Mouse (Mus musculus) left cerebral cortex, adult 9 months (tissue): ENCODE measurements at regions not wholly inside any gene's neighbourhood (a gene's known extent, or its start where the extent isn't known, plus 50 kb on each side); places are given as distances from the start of the nearest gene placed in this dataset.

ENCODE experiments used
- DNase-seq, 2 experiments: peaks; one replicate each; pipeline ENCODE4 v3.0.0; 2022; ENCODE audit warnings: low spot score in 2 of 2

DNA sequence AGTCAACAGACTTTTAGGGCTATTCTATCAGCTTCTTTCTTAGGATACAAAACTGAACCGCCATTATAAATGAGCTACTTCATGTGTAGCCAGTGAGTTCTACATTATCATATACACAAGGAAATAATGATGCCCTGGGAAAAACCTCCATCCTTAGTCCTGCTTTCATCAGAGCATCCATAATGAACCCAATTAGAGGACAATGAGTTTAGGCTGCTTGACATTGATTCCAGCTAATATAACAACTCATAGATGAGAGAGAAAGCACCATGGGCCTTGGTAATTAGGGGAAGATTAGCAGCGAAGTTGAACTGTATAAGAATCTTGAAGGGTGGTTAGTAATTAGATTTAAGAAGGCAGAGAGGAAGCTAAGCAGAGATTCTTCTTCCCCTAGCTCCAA lies 405.7 kb downstream of the Ipmk start:
- no peak for DNase-seq

DNA sequence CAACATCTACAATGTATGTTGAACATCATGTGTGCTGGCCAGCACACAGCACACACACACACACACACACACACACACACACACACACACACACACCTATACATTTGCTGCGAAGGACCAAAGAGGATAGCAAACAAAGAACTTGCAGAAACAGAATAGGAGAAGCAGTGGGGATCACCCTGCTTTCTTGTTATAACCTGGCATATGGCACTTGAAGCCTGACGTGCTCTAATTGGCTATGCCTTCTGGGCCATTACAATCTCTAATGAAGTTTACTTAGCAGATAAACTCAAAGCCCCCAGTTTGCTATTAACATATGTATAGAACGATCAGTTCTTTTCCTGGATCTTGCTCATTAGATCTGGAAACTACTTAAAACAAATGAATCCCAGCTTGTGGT lies 407.2 kb downstream of the Ipmk start:
- no peak for DNase-seq

DNA sequence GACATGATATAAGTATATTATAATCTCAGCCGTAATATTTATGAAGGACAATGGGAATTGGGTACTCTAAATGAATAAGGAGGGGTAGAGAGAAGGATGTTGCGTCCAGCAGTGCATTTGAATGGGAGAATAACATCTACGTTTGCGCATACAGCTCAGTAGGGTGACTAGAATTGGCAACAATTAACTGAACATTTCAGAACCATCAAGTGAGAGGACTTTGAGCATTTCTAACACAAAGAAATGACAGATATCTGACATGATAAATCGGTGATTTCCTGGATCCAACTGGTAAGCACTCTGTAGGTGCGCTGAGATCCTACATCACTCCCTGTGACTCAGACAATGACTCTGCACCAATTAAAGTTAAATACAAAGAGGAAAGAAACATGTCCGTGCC lies 431.3 kb downstream of the Ipmk start:
- DNase-seq = no peak

DNA sequence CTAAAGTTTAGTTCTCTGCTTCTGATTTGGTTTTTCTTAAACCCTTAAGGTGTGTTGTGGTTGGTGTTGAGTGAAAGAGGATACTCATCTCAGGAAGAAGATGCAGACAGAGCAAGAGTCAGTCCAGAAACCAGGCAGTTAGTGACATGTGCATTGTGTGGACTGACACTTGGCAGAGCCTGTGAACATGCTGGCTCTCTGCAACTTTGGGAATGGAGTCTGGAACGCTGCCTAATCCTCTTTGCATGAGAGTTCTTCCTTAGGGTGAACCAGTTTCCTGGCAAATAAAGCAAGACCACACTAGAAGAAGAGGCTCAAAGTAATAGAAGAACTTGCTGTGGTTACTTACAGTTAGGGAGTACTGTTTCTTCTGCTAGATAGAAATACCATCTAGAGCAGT lies 441.7 kb downstream of the Ipmk start:
- DNase-seq = no peak

DNA sequence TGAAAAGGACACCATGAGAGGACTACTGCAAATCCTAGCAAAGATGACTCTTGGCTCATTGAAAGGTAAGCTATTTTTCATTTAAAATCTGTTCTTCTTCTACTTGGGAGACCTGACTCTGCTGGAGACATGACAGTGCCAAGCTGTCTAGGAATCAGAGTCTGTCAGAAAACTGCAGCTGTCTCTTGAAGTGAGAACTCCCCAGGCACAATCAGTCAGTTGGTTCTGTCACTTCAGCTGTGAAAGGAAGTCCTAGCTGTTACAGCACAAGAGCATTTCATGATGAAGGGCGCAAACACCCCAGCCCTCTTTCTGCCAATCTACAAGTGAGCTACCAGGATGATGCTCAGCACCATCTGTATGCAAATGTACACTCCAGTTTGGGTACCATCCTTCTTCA lies 442.4 kb downstream of the Ipmk start:
- no peak for DNase-seq

DNA sequence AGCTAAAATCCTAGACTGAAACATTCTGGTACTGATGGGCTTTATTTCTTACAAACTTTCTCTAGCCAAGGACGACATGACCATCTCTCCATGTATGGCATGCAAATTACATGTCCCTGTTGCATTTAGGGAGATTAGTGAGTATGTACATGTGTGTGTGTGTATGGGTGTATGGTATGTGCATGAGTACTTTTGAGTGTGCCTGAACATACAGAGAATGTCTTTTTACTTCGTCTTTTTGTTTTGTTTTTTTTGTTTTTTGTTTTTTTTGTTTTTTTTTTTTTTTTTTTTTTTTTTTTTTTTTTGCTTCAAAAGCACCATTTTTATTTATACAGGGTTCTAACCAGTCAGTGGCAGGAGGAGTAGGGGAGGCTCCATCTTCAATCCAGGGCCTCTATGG lies 451.1 kb downstream of the Ipmk start:
- DNase-seq = no peak

DNA sequence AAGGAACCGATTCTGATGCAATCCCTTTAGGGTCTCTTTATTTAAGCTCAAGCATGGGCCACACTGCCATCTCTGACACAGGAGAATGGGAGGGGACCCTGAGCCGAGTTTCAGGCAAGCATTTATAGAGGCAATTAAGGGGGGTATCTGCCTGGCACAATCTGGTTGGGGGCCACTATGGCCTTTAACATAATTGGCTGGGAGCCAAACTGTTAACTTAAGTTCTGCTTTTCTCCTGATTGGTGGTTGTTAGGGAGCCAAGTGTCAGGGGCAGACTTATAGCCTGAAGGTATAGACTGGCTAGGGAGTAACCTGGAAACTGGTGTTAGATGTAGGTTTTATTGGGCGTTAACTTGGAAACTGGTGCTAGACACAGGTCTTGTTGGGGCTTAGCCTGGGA lies 454.9 kb downstream of the Ipmk start:
- DNase-seq = no peak

DNA sequence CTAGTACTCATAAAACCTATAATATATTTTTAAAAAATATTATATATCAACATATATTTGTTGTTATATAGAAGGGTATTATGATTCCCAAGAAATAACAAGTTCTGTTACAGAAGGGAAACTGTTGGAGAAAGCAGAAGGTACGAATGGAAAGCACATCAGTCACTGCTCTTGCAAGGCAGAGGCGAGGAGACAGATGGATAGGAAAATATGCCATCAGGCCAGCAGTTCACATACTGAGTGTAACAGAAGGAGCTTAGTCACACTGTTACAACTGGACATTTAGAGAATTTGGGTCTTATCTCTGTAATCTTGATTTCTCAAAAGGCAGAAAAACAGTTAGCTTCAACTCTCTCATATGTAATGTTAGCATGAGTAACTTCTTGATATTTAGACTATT lies 485.1 kb downstream of the Ipmk start:
- DNase-seq = peak in 1 of 2 experiments; percentile 8

DNA sequence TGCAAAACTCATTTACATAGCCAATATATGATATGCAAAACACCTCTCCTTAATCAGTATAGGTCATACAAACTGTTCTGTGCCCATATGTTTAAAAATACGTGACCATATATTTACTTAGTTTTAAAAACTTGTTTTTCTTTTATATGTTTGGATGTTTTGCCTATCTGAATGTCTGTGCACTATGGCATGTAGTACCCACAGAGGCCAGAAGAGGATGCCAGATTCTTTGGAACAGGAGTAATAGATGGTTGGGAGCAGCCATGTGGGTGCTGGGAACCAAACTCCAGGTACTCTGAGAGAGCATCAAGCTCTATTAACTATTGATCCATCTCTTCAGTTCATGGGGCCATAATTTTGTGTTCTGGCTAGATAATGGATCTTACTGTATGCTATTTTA lies 487.5 kb downstream of the Ipmk start:
- no peak for DNase-seq

DNA sequence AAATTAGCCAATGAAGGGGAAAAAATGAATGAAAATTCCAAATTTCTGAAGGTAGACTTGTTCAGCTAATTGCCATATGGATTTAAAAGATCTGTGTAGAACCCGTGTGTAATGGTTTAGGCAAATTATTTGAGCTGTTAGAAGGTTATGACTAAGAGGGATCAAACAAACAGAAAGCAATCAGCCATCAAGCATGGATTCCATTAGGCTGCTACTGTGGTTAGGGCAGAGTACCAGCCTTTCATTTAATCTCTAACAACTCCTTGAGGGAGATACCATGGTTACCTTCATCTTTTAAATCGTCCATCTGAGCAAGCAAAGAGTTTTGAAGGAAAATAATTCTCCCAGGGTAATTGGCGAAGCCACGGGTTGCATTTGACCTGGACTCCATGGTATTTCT lies 509.5 kb downstream of the Ipmk start:
- DNase-seq = no peak

DNA sequence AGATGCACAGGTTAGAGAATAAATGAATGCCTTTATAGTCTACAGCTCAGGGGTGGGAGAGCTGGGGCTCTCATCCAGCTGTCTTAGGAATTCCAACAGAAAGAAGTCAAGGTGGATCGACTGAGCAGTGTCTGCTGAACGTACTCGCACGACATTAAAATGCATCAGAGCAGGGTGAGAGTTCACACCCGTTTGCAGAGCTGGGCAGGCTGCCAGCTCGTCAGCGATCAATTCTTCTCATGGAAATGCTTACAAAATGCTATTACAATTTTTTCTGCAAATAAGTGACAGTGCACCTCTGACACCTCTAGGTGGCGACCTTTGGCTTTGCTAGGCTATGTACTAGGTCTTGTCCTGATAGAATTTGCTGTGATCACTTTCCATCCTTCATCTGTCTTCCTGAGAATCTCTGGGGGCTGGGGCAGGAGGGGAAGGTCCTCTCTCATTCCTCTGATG lies 510.0 kb downstream of the Ipmk start:
- peak in 1 of 2 experiments; percentile 66 for DNase-seq

DNA sequence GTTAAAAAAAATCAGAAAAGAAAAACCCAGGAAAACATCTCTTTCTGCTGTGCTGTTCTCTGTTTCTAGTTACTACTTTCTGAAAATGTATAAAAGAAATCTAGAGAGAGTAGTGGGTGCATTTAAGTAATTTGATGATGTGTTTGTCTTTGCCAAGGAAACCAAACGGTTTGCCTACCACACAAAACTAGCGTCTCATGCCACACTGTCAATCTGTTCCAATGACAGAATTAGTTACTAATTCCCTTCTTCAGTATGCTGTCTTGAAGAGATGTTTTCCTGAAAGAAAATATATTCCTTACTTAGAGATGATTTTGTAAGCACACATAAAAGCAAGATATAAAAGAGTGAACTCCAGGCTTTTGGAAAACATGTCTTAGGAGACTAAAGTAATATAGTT lies 546.2 kb downstream of the Ipmk start:
- DNase-seq = no peak

DNA sequence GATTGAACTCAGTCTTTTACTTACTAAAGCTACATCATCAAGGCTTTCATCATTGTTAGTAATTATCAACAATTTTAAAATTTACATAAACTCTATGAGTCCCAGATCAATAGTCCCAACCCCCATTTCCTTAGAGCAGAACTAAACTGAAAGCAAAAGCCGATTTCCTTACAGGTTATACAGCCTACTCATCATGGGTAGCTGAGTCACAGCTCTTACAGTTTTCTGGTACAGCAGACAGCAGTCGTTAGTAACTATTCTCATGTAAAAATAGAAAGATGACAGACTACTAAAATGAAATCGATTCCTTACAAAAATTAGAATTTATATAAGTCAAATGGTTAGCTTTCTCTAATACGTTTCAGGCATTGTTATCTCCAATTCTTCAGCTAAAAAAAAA lies 557.5 kb downstream of the Ipmk start:
- no peak for DNase-seq
